ENCODE assay signal across 10 mouse cellular contexts in the genomic region with DNA sequence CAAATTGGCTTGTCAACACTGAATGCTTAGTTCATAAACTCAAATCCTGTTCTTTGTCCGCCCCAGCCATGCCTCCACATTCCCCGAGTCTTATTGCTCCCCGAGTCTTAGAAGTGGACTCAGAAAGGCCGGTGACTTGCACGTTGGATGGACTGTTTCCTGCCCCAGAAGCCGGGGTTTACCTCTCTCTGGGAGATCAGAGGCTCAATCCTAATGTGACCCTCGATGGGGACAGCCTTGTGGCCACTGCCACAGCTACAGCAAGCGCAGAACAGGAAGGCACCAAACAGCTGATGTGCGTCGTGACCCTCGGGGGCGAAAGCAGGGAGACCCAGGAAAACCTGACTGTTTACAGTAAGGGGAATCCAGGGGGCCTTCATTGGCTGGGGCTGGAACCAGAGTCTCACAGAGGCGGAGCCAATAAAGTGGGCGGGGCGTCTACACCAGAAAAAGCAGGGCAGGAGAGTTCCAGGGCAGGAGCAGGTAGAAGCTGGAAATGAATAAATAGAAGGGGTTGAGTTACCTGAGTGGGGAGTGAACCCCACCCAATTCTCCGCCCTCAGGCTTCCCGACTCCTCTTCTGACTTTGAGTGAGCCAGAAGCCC. TPM values are rescaled to one million over a fixed set of nuclear protein-coding genes. Genes with fewer than 3 reads are reported as not detected.
DNase-seq lines count a peak whose midpoint lies in the region; ATAC-seq and TF ChIP-seq lines count a peak whose summit lies in the region.
"Had no signal": no experiment of that assay in that cellular context is flagged by ENCODE, and none has a peak within 500 bp of the region (broad histone marks: within the 10 kb centered on the region; RNA-seq: fewer than 3 reads in every experiment).

No protein-coding gene starts in this region.

- H3K4me3 ChIP-seq in heart, embryonic 16.5 days (ENCODE audit: low read length), result 0 out of 2 replicates have a peak overlapping the region, but pooled peaks have one; percentile 6
- H3K4me3 ChIP-seq in limb, embryonic 13.5 days, result 0 out of 2 replicates have a peak overlapping the region, but pooled peaks have one; percentile 1
- no peak overlapping the region for H3K4me3 ChIP-seq in cerebellum, adult 2 months (replicated peaks; ENCODE audit: insufficient read depth, low read depth, low read length)
- H3K4me3 ChIP-seq in heart, adult 2 months, result no peak overlapping the region

- H3K27ac ChIP-seq in heart, embryonic 16.5 days (ENCODE audit: low read length), result no peak overlapping the region
- H3K27ac ChIP-seq in limb, embryonic 13.5 days, result no peak overlapping the region
- no peak overlapping the region for H3K27ac ChIP-seq in cerebellum, adult 2 months (ENCODE audit: insufficient read depth, low read length)
- H3K27ac ChIP-seq in heart, adult 2 months, result no peak overlapping the region
- H3K27ac ChIP-seq: liver, embryonic 13.5 days had no signal

- 4% methylated on average over 17 of the region's 17 CpGs for WGBS in heart, embryonic 16.5 days
- 2% methylated on average over 17 of the region's 17 CpGs for WGBS in limb, embryonic 13.5 days
- 17% methylated on average over 17 of the region's 17 CpGs for WGBS in cerebellum, adult 2 months
- WGBS in heart, adult 2 months, result 13% methylated on average over 17 of the region's 17 CpGs

- no peaks in the 10 kb centered on the region for H3K79me2 ChIP-seq in heart, adult 2 months (replicated peaks; ENCODE audit: control insufficient read depth, insufficient read depth, low read length)

- DNase-seq in heart, adult 8-10 months (ENCODE audit: low spot score), result no peak
- peak; percentile 53 for DNase-seq in thymus, postnatal 4 days
- DNase-seq in thymus, postnatal 25 days, result no peak
- DNase-seq in cerebellum, adult 2 months, result no peak
- no peak for DNase-seq in T-cell, adult 2 months (ENCODE audit: low spot score)
- no peak for DNase-seq in heart, adult 2 months
- DNase-seq: liver, embryonic 13.5 days had no signal

- TF ChIP-seq CTCF in cerebellum, adult 2 months (IDR thresholded peaks at IDR 0.05; ENCODE audit: borderline replicate concordance, insufficient read depth, low read depth, low read length), result no peak
- TF ChIP-seq CTCF in heart, adult 2 months (IDR thresholded peaks at IDR 0.05), result no peak

- H3K9me3 ChIP-seq in heart, embryonic 16.5 days (replicated peaks; ENCODE audit: control insufficient read depth, low read length), result no peaks in the 10 kb centered on the region
- 0 out of 2 replicates have a peak, but pooled peaks cover 5% of the 10 kb centered on the region for H3K9me3 ChIP-seq in limb, embryonic 13.5 days
- H3K9me3 ChIP-seq: liver, embryonic 13.5 days had no signal

- no peaks in the 10 kb centered on the region for H3K36me3 ChIP-seq in heart, embryonic 16.5 days (ENCODE audit: control insufficient read depth, insufficient read depth)
- H3K36me3 ChIP-seq in limb, embryonic 13.5 days, result no peaks in the 10 kb centered on the region
- no peaks in the 10 kb centered on the region for H3K36me3 ChIP-seq in heart, adult 2 months (ENCODE audit: control insufficient read depth, insufficient read depth, low read length)
- H3K36me3 ChIP-seq: liver, embryonic 13.5 days had no signal

- H3K4me1 ChIP-seq in heart, embryonic 16.5 days (ENCODE audit: control insufficient read depth, insufficient read depth, low read length), result peaks cover 48% of the 10 kb centered on the region
- peaks cover 65% of the 10 kb centered on the region for H3K4me1 ChIP-seq in limb, embryonic 13.5 days
- peaks cover 9% of the 10 kb centered on the region for H3K4me1 ChIP-seq in cerebellum, adult 2 months (ENCODE audit: control insufficient read depth, insufficient read depth, low read length)
- peaks cover 3% of the 10 kb centered on the region for H3K4me1 ChIP-seq in heart, adult 2 months (ENCODE audit: control insufficient read depth, insufficient read depth, low read length)

- ATAC-seq in heart, embryonic 16.5 days (replicated peaks; ENCODE audit: extremely low read depth, insufficient read depth, low FRiP score), result no peak
- no peak for ATAC-seq in limb, embryonic 13.5 days (ENCODE audit: low FRiP score, low read depth)

- TF ChIP-seq POLR2A in cerebellum, adult 2 months (IDR thresholded peaks at IDR 0.05; ENCODE audit: borderline replicate concordance, insufficient read depth, low read length), result no peak
- no peak for TF ChIP-seq POLR2A in heart, adult 2 months (IDR thresholded peaks at IDR 0.05; ENCODE audit: insufficient read depth, low read depth, low read length)

- intact Hi-C loops in heart, adult 2 months (cut with DNase I), result loop anchor here (5.0 kb wide), 2 partner anchors 38 to 58 kb away; partner anchors contain the start of genes Fdx1l, Gm38431, Gm49373 and Raver1

- no peak for TF ChIP-seq EP300 in heart, adult 2 months (IDR thresholded peaks at IDR 0.05; ENCODE audit: insufficient read depth, low read depth, low read length)

- H3K4me2 ChIP-seq in heart, embryonic 16.5 days (ENCODE audit: low read depth, low read length), result no peak overlapping the region
- H3K4me2 ChIP-seq in limb, embryonic 13.5 days (replicated peaks), result no peak overlapping the region

- H3K27me3 ChIP-seq in heart, embryonic 16.5 days (ENCODE audit: control insufficient read depth, insufficient read depth, low read length), result peaks cover 65% of the 10 kb centered on the region
- peaks cover 96% of the 10 kb centered on the region for H3K27me3 ChIP-seq in limb, embryonic 13.5 days
- H3K27me3 ChIP-seq in cerebellum, adult 2 months (ENCODE audit: control insufficient read depth, insufficient read depth, low read length), result no peaks in the 10 kb centered on the region; the same call in 1 of the 2 replicates
- H3K27me3 ChIP-seq in heart, adult 2 months (ENCODE audit: control insufficient read depth, insufficient read depth, low read length), result peaks cover 11% of the 10 kb centered on the region

- H3K9ac ChIP-seq in heart, embryonic 16.5 days (ENCODE audit: low read length), result no peak overlapping the region
- no peak overlapping the region for H3K9ac ChIP-seq in limb, embryonic 13.5 days
- no peak overlapping the region for H3K9ac ChIP-seq in heart, adult 2 months (ENCODE audit: low read depth, low read length)
- H3K9ac ChIP-seq: liver, embryonic 13.5 days had no signal

RNA-seq across cellular contexts. Expression of gene Icam5, which starts 2.7 kb away (rescaled TPM):
- polyA plus RNA-seq in heart, embryonic 16.5 days (2015; fragmentation: Nextera tagmentation; extraction: Ambion mirVana), result 0.08 TPM in 1 of 2 replicates, not detected in the other
- under 1 TPM in 1 of 4 experiments, not detected in 3; 0.12 TPM for total RNA-seq in heart, adult 8-10 months (2022)
- polyA plus RNA-seq in limb, embryonic 13.5 days (2015; fragmentation: Nextera tagmentation; extraction: Ambion mirVana), result 0.05 and 0.08 TPM in 2 replicates
- polyA plus RNA-seq in cerebellum, adult 2 months (2012; rRNA removed), result 1.6 and 2.5 TPM in 2 replicates
- total RNA-seq in heart, adult 2 months (2021), result not detected
- 0.06 and 0.08 TPM in 2 replicates for polyA plus RNA-seq in heart, adult 2 months (2012; rRNA removed)
- total RNA-seq: heart, postnatal 25 days had no signal

RNA-seq across cellular contexts. Expression of gene Icam4, which starts 5.4 kb away (rescaled TPM):
- polyA plus RNA-seq in heart, embryonic 16.5 days (2015; fragmentation: Nextera tagmentation; extraction: Ambion mirVana), result 2.0 and 3.0 TPM in 2 replicates
- total RNA-seq in heart, adult 8-10 months (2022), result 1 to 10 TPM in 1 of 4 experiments, under 1 TPM in 3; 0.27 to 1.9 (median 0.74) TPM
- 0.62 and 2.2 TPM in 2 replicates for polyA plus RNA-seq in limb, embryonic 13.5 days (2015; fragmentation: Nextera tagmentation; extraction: Ambion mirVana)
- 0.32 and 0.65 TPM in 2 replicates for polyA plus RNA-seq in cerebellum, adult 2 months (2012; rRNA removed)
- total RNA-seq in heart, adult 2 months (2021), result 1 to 10 TPM in 1 of 2 experiments, under 1 TPM in 1; 0.84 to 1.0 TPM
- 0.70 and 1.4 TPM in 2 replicates for polyA plus RNA-seq in heart, adult 2 months (2012; rRNA removed)

RNA-seq across cellular contexts. Expression of gene Icam1, which starts 18.8 kb away (rescaled TPM):
- 23.8 and 29.6 TPM in 2 replicates for polyA plus RNA-seq in heart, embryonic 16.5 days (2015; fragmentation: Nextera tagmentation; extraction: Ambion mirVana)
- total RNA-seq in heart, adult 8-10 months (2022), result 10 to 100 TPM in 2 of 4 experiments, 1 to 10 TPM in 2; 7.5 to 11.3 (median 9.9) TPM
- polyA plus RNA-seq in limb, embryonic 13.5 days (2015; fragmentation: Nextera tagmentation; extraction: Ambion mirVana), result 12.3 and 13.9 TPM in 2 replicates
- 1.4 and 1.6 TPM in 2 replicates for polyA plus RNA-seq in cerebellum, adult 2 months (2012; rRNA removed)
- total RNA-seq in heart, adult 2 months (2021), result 1 to 10 TPM; 7.6 to 9.2 TPM
- polyA plus RNA-seq in heart, adult 2 months (2012; rRNA removed), result 12.4 and 15.3 TPM in 2 replicates

RNA-seq across cellular contexts. Expression of gene Mrpl4, which starts 32.0 kb away (rescaled TPM):
- polyA plus RNA-seq in heart, embryonic 16.5 days (2015; fragmentation: Nextera tagmentation; extraction: Ambion mirVana), result 170 and 173 TPM in 2 replicates
- 100 to 1,000 TPM; 135 to 142 (median 136) TPM for total RNA-seq in heart, adult 8-10 months (2022)
- 131 and 133 TPM in 2 replicates for polyA plus RNA-seq in limb, embryonic 13.5 days (2015; fragmentation: Nextera tagmentation; extraction: Ambion mirVana)
- 135 and 139 TPM in 2 replicates for polyA plus RNA-seq in cerebellum, adult 2 months (2012; rRNA removed)
- 100 to 1,000 TPM; 124 to 130 TPM for total RNA-seq in heart, adult 2 months (2021)
- 173 and 226 TPM in 2 replicates for polyA plus RNA-seq in heart, adult 2 months (2012; rRNA removed)

RNA-seq across cellular contexts. Expression of gene Zglp1, which starts 32.3 kb away (rescaled TPM):
- polyA plus RNA-seq in heart, embryonic 16.5 days (2015; fragmentation: Nextera tagmentation; extraction: Ambion mirVana), result 0.72 and 0.77 TPM in 2 replicates
- not detected for total RNA-seq in heart, adult 8-10 months (2022)
- polyA plus RNA-seq in limb, embryonic 13.5 days (2015; fragmentation: Nextera tagmentation; extraction: Ambion mirVana), result 1.0 and 1.3 TPM in 2 replicates
- polyA plus RNA-seq in cerebellum, adult 2 months (2012; rRNA removed), result 1.0 TPM in 1 of 2 replicates, not detected in the other
- not detected for total RNA-seq in heart, adult 2 months (2021)
- polyA plus RNA-seq in heart, adult 2 months (2012; rRNA removed), result not detected in 2 replicates
- total RNA-seq: heart, postnatal 25 days had no signal

Comparison
In these comparisons a context has a peak if more than half of its experiments do, and no peak if none do; other contexts are left out.
1. H3K4me3 ChIP-seq: peak in heart, embryonic 16.5 days (single experiment) and limb, embryonic 13.5 days (single experiment); none in cerebellum, adult 2 months (single experiment) and heart, adult 2 months (single experiment).